Mouse (Mus musculus) MEL-GATA-1-ER (cell line): ENCODE data around the gene Hivep3.

Source experiments
- DNase-seq: peaks from one replicate; pipeline ENCODE4 v3.0.0-alpha.2; 2012; ENCODE audit warnings: low read depth; ENCODE audit errors: extremely low read depth

The Hivep3 gene

DNA sequence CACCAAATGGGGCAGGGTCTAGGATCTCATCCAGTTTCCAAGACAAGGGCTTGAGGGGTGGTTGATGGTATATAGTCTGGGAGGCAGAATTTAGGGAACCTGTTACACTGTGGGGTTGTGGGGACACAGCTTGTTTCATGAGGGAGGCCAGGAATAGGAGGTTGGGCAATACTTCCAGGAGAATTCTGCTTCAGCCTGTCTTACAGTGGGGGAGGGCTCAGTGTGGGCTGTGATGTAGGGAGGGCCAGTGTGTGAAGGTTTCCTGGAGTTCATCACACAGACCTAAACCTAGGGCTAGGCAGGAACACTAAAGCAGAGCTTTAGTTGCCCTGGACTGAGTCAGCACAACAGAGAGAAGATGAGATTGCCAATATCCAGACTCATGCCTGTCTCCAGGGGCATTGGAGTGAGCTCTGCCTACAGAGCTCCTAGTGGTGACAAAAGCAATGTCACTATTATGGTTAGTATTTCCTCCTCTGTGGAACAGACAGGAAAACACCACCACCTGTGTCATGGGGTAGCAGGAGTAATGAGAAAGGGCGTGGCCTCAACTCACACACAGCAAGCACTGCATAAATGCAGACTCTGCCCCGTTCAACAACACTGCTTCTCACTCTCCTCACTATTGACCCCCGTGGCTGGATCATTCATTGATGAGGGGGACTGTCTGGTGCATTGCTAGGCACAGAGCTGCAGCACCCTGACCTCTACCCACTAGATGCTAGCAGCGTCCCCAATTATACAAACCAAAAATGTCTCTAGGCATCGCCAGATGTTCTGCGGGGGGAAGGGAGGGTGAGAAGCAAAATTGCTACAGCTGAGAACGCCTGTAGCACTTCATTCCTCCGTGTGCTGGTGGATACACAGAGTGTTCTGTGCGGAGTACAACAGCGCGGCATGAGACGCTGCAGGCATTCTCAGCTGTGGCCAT lies 213.9 kb downstream of the Hivep3 start:
- no peak for DNase-seq

DNA sequence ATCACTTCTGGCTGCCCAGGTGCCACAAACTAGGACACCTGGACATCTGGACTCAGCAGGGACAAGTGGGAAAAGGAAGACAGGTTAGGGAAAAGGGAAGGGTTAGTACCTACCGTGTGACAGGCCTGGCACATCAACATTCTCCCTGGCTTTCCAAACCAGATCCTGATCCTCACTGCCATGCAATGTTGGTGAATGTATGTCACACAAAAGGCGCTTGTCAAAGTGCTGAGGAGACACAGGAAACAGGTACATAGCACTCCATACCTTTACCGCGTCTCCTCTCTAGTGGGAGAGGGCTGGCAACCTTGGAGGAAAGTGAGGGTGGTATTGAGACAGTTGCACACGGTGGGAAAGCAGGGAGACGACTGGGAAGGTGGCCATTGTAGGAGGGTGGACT lies 214.8 kb downstream of the Hivep3 start:
- no peak for DNase-seq

DNA sequence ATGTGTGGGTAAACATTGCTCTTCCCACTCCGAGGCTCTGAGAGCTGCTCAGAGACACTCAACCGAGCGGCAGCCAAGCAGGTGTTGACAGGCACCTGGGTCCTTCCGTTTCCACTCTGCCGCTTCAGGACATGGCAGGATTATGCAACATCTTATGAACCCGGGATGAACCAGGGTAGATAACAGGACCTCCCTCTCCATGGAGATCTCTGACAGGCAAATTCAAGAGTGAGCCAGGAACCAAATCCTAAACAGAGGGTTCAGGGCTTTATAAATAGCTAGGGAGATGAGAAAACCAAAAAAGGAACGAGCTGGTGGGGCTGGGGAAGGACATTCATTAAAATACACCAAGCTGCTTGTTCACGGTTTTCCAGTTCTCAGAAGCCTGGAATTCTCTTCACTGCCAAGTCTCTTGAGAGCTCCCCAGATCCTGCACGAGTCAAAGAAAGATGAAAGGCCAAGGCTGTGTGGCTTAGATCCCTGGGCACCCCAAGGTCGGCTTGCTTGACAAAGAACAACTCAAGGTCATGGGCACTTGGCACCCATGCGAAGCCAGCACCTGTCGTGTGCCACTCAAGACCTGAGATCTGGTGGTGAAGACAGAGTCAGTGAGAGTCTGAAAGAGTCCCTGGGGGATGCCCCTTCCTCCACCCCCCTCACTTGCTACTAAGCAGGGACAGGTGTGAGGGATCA lies 215.5 kb downstream of the Hivep3 start:
- no peak for DNase-seq

DNA sequence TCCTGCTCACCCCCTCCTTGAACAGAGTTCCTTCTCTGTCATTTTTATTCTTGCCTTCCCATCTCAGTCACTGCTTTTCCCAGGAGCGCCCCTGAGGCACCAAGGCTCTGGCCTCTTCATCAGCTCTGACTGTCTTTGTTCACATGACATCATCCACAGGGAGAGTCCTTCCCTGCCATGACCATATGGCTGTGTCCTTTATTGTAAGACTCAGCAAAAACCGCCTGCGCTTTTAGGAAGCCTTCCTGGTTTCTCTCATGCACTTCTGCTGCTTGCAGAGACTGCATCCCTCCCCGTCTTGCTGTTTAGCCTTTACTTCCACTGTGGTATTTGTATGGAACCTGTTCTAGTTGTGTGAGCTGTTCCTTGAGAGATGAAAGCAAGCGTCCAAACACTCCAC lies 216.6 kb downstream of the Hivep3 start:
- no peak for DNase-seq

DNA sequence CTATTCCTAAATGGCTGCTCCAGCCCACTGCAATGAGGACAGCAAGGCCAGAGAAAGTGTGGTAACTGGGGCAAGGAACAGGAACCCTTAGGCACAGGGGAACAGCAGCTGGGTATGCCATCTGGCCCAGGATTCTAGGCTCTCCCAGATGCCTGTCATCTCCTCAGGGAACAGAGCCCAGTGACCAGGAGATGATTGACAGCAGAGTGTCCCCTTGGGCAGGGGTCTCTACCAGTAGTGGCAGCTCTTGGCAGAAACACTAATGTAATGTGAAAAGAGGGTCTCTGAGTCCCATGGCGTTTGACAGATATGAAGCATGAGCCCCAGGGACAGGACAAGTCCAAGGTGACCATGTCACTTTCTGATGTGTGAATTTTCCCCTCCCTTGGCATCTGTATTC lies 217.5 kb downstream of the Hivep3 start:
- no peak for DNase-seq

DNA sequence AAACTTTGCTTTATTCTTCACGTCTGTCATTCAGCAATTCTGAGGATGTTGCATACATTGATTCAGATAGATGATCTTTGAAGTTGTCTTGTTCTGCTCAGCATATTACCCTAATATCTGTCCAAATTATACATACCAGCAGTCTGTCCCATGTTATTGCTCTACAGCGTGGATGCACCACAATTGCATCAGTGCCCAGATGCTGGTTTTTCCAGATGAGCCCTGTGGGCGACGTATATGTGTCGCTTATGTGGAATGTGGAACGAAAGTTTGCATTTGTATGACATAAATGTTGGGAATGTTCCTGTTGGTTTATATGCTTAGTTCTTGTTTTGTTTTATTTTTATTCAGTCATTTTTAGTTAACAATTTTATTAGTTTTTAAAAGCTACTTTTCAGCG lies 221.4 kb downstream of the Hivep3 start:
- DNase-seq: no peak

DNA sequence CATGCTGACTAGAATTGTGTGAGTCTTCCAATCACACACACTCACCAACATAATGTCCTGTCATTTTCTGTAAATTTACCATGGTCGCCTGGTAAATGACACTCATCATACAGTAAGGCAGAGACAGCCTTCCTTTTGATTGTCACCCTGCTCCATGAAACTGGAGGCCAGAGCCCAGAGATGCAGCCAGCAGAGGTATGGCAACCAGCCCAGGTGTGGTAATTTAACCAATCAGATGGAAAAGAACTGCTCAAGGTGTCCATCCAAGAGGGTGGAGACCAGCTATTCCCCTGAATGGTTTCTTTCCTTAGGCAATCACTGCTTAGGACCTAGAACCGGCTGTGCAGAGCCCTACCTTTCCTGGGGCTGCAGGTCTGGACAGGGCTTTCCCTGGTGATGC lies 224.4 kb downstream of the Hivep3 start:
- DNase-seq: no peak

DNA sequence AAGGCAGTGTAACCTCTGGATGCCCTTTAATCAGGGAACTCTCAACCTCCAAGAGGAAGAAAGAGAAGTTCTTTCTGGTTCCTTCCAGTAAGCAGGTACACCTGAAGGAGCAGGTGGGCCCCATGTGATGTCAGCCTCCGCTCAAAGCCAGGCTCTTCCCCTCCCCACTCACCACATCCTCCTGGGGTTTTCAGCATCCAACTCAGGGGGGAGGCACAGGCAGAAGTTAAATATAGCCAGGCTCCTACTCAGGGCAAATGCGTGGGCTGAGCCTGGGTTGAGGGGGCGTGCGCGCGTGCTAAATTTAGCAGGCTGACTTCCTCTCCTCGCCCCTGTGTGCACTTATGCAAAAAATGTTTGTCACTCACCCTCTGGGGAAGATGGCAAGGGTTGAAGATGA lies 225.7 kb downstream of the Hivep3 start:
- no peak for DNase-seq

DNA sequence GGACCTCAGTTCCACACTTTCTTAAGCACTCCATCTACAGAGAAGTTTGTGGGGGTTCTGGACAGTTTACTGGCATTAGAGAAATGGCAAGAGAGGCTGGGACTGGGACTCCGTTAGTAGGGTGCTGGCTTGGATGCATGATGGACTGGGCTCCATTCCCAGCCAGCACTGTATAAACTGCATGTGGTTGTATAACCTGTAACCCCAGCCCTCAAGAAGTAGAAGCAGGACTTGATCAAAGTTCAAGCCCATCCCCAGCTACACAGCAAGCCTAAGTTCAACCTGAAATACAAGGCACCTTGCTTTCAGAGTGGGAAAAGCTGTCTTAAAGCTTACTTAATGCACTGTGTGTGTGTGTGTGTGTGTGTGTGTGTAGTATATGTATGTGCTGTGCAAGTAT lies 226.3 kb downstream of the Hivep3 start:
- DNase-seq: no peak

DNA sequence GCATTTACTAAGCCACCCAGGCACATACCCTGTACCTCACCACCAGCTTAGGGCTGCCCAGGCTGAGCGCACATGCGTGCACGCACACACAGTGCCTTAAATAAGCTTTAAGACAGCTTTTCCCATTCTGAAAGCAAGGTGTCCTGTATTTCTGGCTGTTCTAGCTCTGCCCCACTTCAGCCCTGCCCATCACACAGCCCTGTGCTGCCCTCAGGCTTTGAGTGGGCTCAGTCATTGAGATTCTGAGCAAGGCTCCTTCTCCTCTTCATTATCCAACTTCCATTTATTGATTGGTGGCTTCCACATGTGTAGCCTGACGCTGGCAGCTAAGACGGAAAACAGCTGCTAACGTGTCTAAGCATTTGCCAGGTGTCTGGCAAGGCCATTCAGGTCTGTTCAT lies 226.9 kb downstream of the Hivep3 start:
- DNase-seq: no peak

DNA sequence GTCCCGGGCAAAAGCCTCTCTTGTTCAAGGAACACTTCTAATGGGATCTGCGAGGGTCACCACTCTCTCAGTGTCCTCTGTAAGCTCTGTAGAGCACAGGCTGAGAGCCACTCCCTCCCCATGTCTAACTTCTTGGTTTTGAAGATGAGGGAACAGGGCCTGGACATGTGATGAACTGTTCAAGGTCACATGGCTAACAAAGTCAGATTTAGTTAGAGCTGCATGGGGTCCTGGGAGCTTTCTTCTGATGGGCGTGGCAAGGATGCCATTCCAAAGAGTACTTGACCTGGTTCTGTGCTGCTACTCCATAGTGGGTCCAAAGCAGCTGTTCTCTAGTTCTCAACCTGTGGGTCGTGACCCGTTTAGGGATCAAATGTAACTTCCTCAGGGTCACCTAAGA lies 227.6 kb downstream of the Hivep3 start:
- no peak for DNase-seq

DNA sequence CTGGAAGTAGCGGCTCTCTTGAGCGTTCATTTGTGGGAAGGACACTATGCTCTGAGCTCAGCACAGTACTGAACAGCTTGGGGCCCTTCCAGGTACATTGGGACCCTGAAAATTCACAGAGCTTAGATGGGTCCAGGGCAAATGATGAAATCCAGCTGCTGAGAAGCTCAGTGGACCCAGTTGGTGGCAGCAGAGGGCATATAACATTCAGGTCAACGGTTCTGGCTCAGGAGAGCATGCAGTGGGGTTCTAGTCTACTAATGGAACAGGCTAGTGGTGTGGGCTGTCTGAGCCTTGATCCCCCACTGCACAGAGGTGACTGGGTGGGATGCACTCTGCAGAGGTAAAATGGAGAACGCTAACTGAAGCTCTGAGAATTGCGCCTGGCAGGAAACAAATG lies 228.5 kb downstream of the Hivep3 start:
- no peak for DNase-seq

DNA sequence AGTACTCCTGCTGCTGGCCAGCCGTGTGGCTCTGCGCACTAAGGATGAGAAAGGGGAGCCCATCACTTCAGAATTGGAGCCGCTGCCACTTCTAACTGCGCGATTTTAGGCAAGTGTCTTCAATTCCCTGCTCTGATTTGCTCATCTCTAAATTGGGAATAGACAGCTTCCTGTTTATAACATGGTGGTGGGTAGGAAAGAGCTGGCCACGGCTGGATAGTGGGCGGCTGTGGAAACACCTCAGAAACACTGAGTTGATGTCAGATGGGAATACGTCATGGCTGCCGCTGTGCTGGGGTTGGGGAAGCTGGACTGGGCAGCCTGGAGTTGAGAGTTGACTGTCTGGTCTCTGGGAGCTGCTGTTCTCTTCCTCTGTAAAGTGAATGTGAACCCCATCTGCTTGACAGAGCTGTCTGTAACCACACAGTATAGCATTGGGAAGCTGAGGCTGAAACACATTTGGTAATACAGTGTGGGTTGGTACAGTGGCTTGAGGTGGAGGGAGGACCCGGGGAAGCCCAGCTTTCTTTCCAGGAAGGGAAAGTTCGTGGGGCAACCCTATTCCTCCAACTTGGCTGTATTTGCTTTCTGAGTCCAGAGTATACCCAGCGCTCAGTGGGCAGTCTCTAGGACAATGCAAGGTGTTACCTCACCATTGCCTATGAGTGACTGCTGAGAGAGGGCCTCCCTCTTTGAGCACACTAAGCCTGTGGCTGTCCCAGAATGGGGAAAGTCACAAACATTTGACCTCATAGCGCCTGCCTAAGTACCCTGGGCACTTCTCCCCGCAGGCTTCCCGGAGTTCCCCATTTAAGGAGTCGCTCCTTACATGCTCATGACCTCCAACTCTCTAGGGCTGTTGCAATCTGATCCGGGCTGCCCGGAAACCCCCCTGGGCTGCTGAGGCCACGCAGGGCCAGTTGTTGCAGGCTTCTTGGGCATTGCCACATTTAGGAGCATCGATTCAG lies 232.8 kb downstream of the Hivep3 start:
- no peak for DNase-seq

DNA sequence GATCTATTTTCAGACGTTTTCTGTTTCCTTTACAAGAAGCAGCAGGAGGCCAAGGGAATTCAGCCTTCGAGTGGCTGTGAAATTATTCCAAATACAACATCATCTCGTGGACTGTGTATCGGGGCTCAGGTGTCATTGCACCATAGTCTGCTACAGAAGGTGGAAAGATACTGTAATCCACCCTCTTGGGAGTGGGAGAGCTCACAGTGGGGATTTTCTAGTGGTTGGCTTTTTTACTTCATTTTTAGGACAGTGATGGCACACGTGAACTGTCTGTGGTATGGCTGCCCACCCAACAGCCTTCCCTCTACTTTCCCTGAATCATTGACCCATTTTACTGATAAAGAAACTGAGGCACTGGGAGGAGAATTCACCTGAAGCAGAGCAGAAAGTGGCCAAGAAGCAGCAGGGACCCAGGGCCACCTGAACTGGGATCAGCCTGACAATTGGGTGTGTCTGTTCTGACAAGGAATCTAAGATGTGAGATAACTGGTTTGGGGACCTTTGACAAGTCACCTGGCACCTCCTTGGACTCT lies 233.6 kb downstream of the Hivep3 start:
- no peak for DNase-seq

DNA sequence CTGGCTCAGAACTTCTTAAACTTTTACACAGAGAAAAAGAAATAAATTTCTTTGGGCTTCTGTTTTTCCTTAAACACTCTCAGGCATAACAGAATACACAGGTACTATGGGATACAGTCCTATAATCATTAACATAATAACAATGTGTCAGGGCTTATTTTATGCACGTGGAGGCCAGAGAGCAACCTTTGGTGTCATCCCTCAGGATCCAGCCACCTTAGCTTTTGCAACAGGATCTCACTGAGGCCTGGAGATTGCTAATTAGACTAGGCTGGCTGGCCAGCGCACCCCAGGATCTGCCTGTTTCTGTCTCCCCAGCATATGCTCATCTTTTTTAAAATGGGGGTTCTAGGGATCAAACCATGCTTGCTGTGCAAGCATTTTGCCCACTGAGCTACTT lies 234.1 kb downstream of the Hivep3 start:
- no peak for DNase-seq

DNA sequence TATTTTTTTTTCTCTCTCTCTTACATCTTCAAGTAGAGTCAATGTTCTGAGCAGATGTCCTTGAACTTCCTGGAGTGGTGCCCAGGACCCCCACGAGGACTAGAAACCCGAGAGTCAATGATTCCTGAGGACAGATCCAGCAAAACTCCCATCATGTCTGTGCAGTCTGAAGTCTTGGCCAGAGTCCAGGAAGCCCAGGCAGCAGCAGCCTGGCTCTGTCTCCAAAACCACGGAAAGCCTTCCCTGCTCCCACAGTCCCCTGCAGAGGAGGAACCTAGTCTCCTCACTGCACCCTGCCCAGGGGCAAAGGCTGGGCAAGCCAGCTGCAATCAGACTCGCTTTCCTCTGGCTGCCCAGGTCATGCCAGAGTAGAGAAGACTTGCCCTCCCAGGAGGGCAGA lies 234.5 kb downstream of the Hivep3 start:
- DNase-seq: no peak

DNA sequence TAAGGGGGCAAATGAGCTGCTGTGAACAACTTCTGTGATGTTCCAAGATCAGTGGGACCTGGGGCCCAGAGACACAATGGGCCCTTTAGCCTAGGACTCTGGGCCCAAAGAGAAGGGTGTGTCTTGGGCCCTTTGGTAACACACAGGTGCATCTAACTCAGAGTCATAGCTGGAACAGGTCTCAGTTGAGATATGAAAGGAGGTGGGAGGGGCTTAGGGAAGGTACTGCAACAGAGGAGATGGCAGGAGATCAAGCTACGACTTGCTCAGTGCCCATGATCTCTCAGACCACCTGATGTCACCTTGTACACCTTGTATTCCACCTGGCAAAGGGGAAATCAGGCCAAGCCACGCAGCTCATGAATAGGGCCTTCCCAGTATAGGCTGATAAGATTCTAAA lies 235.3 kb downstream of the Hivep3 start:
- no peak for DNase-seq

DNA sequence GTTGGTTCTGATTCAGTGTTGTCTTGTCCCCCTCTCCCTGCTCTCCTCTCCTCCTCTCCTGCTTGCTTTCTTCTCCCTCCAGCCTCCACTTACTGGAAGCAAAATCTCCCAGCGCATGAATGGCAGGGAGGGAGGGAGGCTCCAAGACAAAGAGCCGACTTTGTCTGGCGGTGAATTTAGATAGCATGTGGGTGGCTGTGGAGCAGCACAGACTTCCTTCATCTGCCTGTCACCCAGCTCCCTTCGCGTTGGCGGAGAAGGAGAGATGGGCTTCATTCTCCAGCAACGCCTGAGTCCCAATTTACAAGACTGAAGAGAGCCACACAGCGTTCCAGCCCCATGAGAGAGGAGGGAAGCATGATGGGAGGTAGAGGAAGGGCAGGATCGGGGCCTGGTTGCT lies 236.6 kb downstream of the Hivep3 start:
- no peak for DNase-seq

DNA sequence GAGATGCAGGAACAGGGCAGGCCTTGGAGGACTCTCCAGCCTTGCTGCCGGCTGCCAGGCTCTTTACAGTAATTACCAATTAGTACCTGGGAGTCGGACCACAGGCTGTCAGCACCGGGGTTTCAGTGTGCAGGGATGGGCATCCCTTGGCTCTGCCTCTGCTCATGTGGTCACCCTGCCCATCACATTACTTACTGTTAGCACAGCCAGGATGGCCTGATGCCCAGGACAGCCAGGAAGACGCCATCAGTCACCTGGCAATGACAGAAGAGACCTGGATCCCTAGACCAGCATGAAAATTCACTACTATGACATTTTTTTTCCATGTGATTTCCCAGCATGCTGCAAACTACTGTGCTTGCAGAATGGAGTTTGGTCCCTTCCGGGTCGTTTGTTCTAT lies 238.8 kb downstream of the Hivep3 start:
- DNase-seq: no peak

DNA sequence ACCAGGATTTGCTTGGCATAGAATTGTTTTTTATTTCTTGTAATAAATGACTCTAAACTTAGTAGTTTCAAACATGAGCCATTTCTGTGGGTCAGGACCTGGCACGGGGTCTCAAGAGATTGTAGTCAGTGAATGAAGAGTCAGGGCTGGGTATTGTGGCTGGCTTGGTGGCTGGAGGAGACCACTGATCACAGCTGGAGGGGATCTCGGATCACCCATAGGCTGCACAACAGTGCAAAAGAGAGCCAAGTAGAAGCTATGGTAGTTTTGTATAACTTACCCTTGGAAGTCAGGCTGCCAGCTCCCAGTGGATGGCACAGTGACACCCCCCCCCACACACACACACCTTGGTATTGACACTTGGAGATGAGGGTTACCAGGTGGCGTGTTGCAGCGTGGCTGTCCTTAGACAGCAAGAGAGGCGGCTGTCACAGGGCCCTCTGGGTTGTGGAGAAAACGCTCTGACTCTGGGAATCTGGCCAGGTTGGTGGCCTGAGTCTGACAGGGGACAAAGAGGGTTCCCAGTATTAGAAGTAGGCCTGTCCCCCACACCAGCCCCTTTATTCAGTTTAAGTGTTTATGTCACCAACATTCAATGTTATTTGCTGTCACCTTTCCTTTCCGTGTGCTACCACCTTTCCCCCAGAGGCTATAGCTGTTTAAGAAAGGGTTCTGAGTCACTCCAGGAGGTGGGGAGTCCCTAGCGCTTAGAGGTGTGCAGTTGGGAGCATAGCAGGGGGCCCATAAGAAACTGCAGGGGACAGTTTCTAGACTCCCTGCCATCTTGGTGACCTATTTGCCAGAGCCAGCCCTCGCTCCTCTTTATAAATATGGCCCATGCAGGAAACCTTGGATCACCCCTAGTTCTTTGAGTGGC lies 240.4 kb downstream of the Hivep3 start:
- DNase-seq: no peak
